Mouse (Mus musculus): ENCODE measurements around the gene Efnb3. TPM values are rescaled to one million over a fixed set of nuclear protein-coding genes. Genes with fewer than 3 reads are reported as not detected.
A peak's percentile ranks its signal among the peaks of the same experiment; 100 is the strongest.
"Not testable (repeated sequence)": the region's sequence is repeated elsewhere in the genome, so short reads cannot be mapped to it uniquely, and the experiment has no call there.

The Efnb3 gene
- polyA plus RNA-seq, 1 experiment from 2014 or later = 19.0 TPM

DNA sequence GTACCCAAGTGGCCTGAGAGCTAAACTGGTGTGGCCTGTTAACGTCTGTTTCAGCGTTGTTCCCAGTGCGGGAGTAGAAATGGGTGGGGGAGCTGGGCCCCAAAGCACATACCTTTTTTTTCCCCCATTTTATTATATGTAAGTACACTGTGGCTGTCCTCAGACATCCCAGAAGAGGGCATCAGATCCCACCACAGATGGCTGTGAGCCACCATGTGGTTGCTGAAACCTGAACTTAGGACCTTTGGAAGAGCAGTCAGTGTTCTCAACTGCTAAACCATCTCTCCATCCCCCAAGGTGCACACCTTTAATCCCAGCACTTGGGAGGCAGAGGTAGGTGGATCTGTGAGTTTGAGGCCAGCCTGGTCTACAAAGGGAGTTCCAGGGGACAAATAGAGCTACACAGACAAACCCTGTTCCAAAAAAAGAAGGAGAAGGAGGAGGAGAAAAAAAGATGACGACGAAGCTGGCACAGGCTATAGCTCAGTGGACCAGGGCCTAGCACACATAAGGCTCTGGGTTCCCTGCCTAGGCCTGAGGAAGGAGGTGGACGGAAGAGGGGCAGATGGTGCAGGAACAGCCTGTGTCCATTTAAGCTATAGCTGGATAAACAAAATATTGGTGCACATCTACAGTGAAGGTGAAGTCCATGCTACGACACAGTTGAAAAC lies 27.4 kb downstream of the Efnb3 start:
- Histone ChIP-seq H3K9ac (ENCODE audit: low read depth, low read length) (no peak overlapping the region), H3K4me2 (no peak overlapping the region), H3K4me3 (ENCODE audit: low read depth, low read length) (no peak overlapping the region), H3K9me3 (replicated peaks; ENCODE audit: control insufficient read depth, low read length) (no peaks in the 10 kb centered on the region), H3K27ac (ENCODE audit: low read depth, low read length) (no peak overlapping the region), H3K27me3 (ENCODE audit: control insufficient read depth, insufficient read depth, low read length) (peaks cover 3% of the 10 kb centered on the region; the same call in 1 of the 2 replicates), H3K4me1 (ENCODE audit: control insufficient read depth, insufficient read depth, low read length) (no peaks in the 10 kb centered on the region), H3K36me3 (ENCODE audit: control insufficient read depth, insufficient read depth, low read length) (no peaks in the 10 kb centered on the region)
- no peak for ATAC-seq (replicated peaks; ENCODE audit: insufficient number of reproducible peaks, low FRiP score, low TSS enrichment)
- WGBS (ENCODE audit: insufficient replicate concordance) = 77% methylated on average over 7 of the region's 7 CpGs

DNA sequence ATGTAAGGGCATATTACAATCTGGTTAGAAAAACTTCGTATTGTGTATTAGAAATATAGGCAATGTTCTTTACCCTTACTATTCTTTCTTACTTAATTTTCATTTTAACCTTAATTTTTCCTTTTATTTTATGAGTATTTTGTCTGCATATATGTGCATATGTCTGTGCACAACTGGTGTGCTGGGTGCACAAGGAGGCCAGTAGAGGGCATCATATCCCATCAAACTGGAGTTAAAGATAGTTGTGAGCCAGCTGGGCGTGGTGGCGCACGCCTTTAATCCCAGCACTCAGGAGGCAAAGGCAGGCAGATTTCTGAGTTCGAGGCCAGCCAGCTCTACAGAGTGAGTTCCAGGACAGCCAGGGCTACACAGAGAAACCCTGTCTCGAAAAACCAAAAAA lies 29.2 kb downstream of the Efnb3 start:
- H3K9ac ChIP-seq (ENCODE audit: low read depth, low read length); H3K36me3 ChIP-seq (ENCODE audit: control insufficient read depth, insufficient read depth, low read length); H3K27me3 ChIP-seq (ENCODE audit: control insufficient read depth, insufficient read depth, low read length); H3K4me1 ChIP-seq (ENCODE audit: control insufficient read depth, insufficient read depth, low read length); H3K9me3 ChIP-seq (replicated peaks; ENCODE audit: control insufficient read depth, low read length); H3K4me3 ChIP-seq (ENCODE audit: low read depth, low read length); H3K4me2 ChIP-seq; ATAC-seq (replicated peaks; ENCODE audit: insufficient number of reproducible peaks, low FRiP score, low TSS enrichment); H3K27ac ChIP-seq (ENCODE audit: low read depth, low read length): not testable (repeated sequence)
- 86% methylated on average over 6 of the region's 6 CpGs for WGBS (ENCODE audit: insufficient replicate concordance)

DNA sequence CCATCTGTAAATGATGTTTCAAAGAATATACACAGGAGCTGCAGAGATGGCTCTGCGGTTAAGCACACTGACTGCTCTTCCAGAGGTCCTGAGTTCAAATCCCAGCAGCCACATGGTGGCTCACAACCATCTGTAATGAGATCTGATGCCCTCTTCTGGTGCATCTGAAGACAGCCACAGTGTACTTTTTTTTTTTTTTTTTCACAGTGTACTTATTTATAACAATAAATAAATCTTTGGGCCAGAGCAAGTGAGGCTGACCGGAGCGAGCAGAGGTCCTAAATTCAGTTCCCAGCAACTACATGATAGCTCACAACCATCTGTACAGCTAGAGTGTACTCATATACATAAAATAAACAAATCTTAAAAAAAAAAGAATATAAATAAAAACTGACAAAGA lies 29.7 kb downstream of the Efnb3 start:
- H3K4me1 ChIP-seq (ENCODE audit: control insufficient read depth, insufficient read depth, low read length); H3K4me3 ChIP-seq (ENCODE audit: low read depth, low read length); H3K9me3 ChIP-seq (replicated peaks; ENCODE audit: control insufficient read depth, low read length); H3K27me3 ChIP-seq (ENCODE audit: control insufficient read depth, insufficient read depth, low read length); H3K9ac ChIP-seq (ENCODE audit: low read depth, low read length); ATAC-seq (replicated peaks; ENCODE audit: insufficient number of reproducible peaks, low FRiP score, low TSS enrichment); H3K27ac ChIP-seq (ENCODE audit: low read depth, low read length); H3K36me3 ChIP-seq (ENCODE audit: control insufficient read depth, insufficient read depth, low read length); H3K4me2 ChIP-seq: not testable (repeated sequence)
- 85% methylated on average over 3 of the region's 3 CpGs for WGBS (ENCODE audit: insufficient replicate concordance)

DNA sequence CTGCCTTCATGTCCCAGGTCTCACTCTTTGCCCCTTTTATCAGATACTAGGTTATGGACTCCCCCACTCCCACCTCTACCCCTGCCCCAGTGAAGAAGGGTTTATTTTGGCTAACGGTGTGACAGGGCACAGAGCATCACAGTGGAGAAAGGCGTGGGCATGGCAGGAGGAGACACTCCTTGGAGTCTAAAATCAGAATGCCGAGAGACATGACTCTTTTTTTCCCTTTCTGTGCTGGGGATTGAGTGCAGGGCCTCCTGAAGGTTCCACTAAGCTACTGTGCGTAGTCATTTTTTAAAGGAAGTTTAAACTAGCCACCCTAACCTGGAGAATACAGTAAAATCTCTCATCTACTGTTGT lies 32.0 kb downstream of the Efnb3 start:
- H3K27ac ChIP-seq (ENCODE audit: low read depth, low read length) = no peak overlapping the region
- no peaks in the 10 kb centered on the region for H3K36me3 ChIP-seq (ENCODE audit: control insufficient read depth, insufficient read depth, low read length)
- H3K27me3 ChIP-seq (ENCODE audit: control insufficient read depth, insufficient read depth, low read length) = peaks cover 3% of the 10 kb centered on the region; the same call in 1 of the 2 replicates
- 80% methylated on average over 4 of the region's 4 CpGs for WGBS (ENCODE audit: insufficient replicate concordance)
- H3K4me3 ChIP-seq (ENCODE audit: low read depth, low read length) = no peak overlapping the region
- H3K4me1 ChIP-seq (ENCODE audit: control insufficient read depth, insufficient read depth, low read length) = 0 out of 2 replicates have a peak, but pooled peaks cover 2% of the 10 kb centered on the region
- H3K4me2 ChIP-seq = no peak overlapping the region
- H3K9ac ChIP-seq (ENCODE audit: low read depth, low read length) = no peak overlapping the region
- ATAC-seq (replicated peaks; ENCODE audit: insufficient number of reproducible peaks, low FRiP score, low TSS enrichment) = no peak
- no peaks in the 10 kb centered on the region for H3K9me3 ChIP-seq (replicated peaks; ENCODE audit: control insufficient read depth, low read length)

DNA sequence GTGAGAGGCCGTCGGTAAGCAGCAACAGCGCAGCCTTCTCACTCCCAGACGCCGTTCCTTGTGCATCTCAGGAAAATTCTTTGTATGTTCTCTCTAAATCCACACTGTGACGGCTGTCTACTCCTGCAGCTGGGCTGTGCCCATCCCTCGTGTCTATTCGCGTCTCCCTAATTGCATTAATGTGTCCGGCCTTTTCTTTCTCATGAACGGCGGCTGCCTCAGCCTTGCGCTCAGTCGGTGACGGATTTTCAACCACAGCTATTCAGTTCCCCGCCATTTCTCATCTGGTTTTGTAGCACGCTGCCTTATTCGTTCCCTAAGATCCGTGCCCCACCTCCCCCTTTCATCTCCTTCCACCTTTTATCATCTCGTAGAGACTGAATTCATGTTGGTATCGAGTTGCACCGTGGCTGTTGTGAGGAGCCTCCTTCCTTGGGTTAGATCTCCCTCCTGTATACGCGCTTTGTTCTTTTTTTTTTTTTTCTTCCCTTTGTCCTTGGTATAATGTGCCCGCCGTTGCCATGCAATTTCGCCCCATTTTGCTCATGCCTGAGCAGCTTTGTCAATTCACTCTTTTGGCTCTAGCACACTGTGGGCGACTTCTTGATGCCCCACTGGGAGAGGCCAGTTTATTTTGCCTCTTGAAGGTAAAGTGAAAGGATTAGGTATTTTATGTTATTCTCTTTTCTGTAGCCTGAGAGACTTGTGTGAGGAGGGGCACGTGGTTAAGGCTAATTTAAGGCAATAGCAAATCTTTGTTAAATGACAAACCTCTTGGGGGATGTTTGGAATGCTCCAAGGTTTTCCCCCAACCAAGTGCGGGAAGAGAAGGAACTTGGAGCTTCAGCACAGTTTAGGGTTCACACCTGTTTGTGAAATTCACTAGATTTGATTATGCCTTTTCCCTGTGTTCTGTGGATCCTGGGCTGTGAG lies 32.6 kb downstream of the Efnb3 start:
- no peak for ATAC-seq (replicated peaks; ENCODE audit: insufficient number of reproducible peaks, low FRiP score, low TSS enrichment)
- H3K4me2 ChIP-seq = peak overlapping the region; percentile 66
- 17% methylated on average over 30 of the region's 30 CpGs for WGBS (ENCODE audit: insufficient replicate concordance)

DNA sequence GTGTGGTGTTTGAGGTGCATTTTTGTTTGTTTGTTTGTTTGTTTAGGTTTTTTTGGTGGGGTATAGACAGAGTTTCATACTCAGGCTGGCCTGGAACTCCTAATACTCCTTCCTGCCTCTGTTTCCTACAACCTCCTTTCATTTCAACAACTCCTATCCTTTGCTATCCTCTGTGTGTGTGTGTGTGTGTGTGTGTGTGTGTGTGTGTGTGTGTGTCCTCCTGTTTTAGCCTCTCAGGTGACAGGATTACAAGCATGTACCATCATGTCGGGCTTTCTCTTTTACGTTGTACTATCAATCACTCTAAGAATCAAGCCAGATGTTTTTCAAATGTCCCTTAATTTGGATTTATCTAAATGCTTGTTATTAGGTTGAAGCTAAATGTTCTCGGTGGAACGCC lies 33.4 kb downstream of the Efnb3 start:
- Histone ChIP-seq H3K9ac (ENCODE audit: low read depth, low read length) (no peak overlapping the region), H3K27me3 (ENCODE audit: control insufficient read depth, insufficient read depth, low read length) (peaks cover 3% of the 10 kb centered on the region; the same call in 1 of the 2 replicates), H3K4me2 (peak overlapping the region; percentile 66), H3K36me3 (ENCODE audit: control insufficient read depth, insufficient read depth, low read length) (no peaks in the 10 kb centered on the region), H3K9me3 (replicated peaks; ENCODE audit: control insufficient read depth, low read length) (no peaks in the 10 kb centered on the region), H3K4me3 (ENCODE audit: low read depth, low read length) (no peak overlapping the region; the same call in 1 of the 2 replicates), H3K4me1 (ENCODE audit: control insufficient read depth, insufficient read depth, low read length) (0 out of 2 replicates have a peak, but pooled peaks cover 3% of the 10 kb centered on the region), H3K27ac (ENCODE audit: low read depth, low read length) (no peak overlapping the region)
- ATAC-seq (replicated peaks; ENCODE audit: insufficient number of reproducible peaks, low FRiP score, low TSS enrichment) = no peak
- WGBS (ENCODE audit: insufficient replicate concordance) = 59% methylated on average over 4 of the region's 4 CpGs

More for the DNA sequence above, 32.6 kb downstream of the Efnb3 start:
- Histone ChIP-seq H3K9ac (ENCODE audit: low read depth, low read length) (peak overlapping the region; percentile 52), H3K27ac (ENCODE audit: low read depth, low read length) (no peak overlapping the region), H3K4me3 (ENCODE audit: low read depth, low read length) (peak overlapping the region; percentile 25), H3K36me3 (ENCODE audit: control insufficient read depth, insufficient read depth, low read length) (no peaks in the 10 kb centered on the region), H3K4me1 (ENCODE audit: control insufficient read depth, insufficient read depth, low read length) (0 out of 2 replicates have a peak, but pooled peaks cover 2% of the 10 kb centered on the region), H3K27me3 (ENCODE audit: control insufficient read depth, insufficient read depth, low read length) (peaks cover 3% of the 10 kb centered on the region; the same call in 1 of the 2 replicates), H3K9me3 (replicated peaks; ENCODE audit: control insufficient read depth, low read length) (no peaks in the 10 kb centered on the region)

DNA sequence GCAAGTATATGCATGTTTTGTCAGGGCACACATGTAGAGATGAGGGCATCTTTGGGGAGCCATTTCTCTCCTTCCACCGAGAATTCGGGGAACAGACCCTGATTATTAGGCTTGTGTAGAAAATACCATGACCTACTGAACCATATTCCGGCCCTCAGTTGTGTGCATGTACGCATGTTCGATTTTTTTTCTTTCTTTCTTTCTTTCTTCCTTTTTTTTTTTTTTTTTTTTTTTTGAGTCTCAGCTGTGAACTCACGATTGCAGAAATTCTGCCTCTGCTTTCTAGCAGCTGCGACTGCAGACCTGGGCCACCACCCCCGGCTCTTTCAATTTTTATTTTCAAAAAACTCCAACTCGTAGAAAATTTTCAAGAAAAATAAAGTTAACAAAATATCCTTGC lies 34.3 kb downstream of the Efnb3 start:
- WGBS (ENCODE audit: insufficient replicate concordance) = 78% methylated on average over 9 of the region's 9 CpGs
- Histone ChIP-seq H3K4me1 (ENCODE audit: control insufficient read depth, insufficient read depth, low read length) (peaks cover 10% of the 10 kb centered on the region; the same call in 1 of the 2 replicates), H3K4me3 (ENCODE audit: low read depth, low read length) (no peak overlapping the region), H3K4me2 (no peak overlapping the region), H3K36me3 (ENCODE audit: control insufficient read depth, insufficient read depth, low read length) (no peaks in the 10 kb centered on the region), H3K27me3 (ENCODE audit: control insufficient read depth, insufficient read depth, low read length) (peaks cover 3% of the 10 kb centered on the region; the same call in 1 of the 2 replicates), H3K9ac (ENCODE audit: low read depth, low read length) (no peak overlapping the region), H3K27ac (ENCODE audit: low read depth, low read length) (no peak overlapping the region), H3K9me3 (replicated peaks; ENCODE audit: control insufficient read depth, low read length) (no peaks in the 10 kb centered on the region)
- no peak for ATAC-seq (replicated peaks; ENCODE audit: insufficient number of reproducible peaks, low FRiP score, low TSS enrichment)

DNA sequence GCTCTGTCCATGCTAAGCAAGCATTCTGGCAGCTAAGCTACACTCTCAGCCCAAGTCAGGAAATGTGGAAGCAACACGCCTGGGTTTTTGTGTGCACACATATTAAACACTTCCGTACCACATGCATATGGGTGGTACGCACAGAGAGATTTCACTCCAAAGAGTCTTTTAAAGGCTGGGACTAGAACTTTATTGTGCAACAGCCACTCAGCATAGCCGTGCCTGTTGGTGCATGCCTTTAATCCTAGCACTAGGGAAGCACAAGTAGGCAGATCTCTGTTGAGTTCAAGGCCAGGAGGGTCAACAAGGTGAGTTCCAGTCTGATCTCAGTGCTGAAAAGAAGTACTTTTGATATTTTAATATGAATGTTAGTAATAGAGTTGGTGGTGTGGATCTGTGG lies 36.4 kb downstream of the Efnb3 start:
- Histone ChIP-seq H3K4me2 (no peak overlapping the region), H3K4me1 (ENCODE audit: control insufficient read depth, insufficient read depth, low read length) (peaks cover 15% of the 10 kb centered on the region; the same call in 1 of the 2 replicates), H3K9ac (ENCODE audit: low read depth, low read length) (no peak overlapping the region), H3K27me3 (ENCODE audit: control insufficient read depth, insufficient read depth, low read length) (no peaks in the 10 kb centered on the region), H3K27ac (ENCODE audit: low read depth, low read length) (no peak overlapping the region), H3K9me3 (replicated peaks; ENCODE audit: control insufficient read depth, low read length) (no peaks in the 10 kb centered on the region), H3K36me3 (ENCODE audit: control insufficient read depth, insufficient read depth, low read length) (no peaks in the 10 kb centered on the region), H3K4me3 (ENCODE audit: low read depth, low read length) (no peak overlapping the region)
- WGBS (ENCODE audit: insufficient replicate concordance) = 82% methylated on average over 4 of the region's 4 CpGs
- ATAC-seq (replicated peaks; ENCODE audit: insufficient number of reproducible peaks, low FRiP score, low TSS enrichment) = no peak
